Mouse (Mus musculus) stomach, embryonic 14.5 days (tissue): ENCODE results near the gene Szrd1. TPM values are rescaled to one million over a fixed set of nuclear protein-coding genes. Genes with fewer than 3 reads are reported as not detected.
A peak's percentile ranks its signal among the peaks of the same experiment; 100 is the strongest.

Experiments
- ATAC-seq: fragments of 200-750 bp; cut with Nextera tagmentation; 2 replicates; pipeline ENCODE4 v1.8.0; 2017; ENCODE audit warnings: low read depth, moderate TSS enrichment; ENCODE audit not compliant: insufficient number of reproducible peaks, insufficient read depth, low FRiP score
- H3K27ac ChIP-seq: fragments of 300-500 bp; sonication (generic); 2 replicates; pipeline ENCODE4 v1.5.1; 2014; ENCODE audit warnings: mild to moderate bottlenecking, low read length, moderate library complexity, mixed read lengths
- H3K27me3 ChIP-seq: fragments of 300-500 bp; sonication (generic); 2 replicates; pipeline ENCODE4 v1.6.1; 2014; ENCODE audit warnings: low read length, control low read depth, mixed read lengths; ENCODE audit not compliant: control insufficient read depth, insufficient read depth
- H3K36me3 ChIP-seq: fragments of 300-500 bp; sonication (generic); 2 replicates; pipeline ENCODE4 v1.6.1; 2014; ENCODE audit warnings: mild to moderate bottlenecking, control low read depth, low read length, moderate library complexity, mixed read lengths; ENCODE audit not compliant: control insufficient read depth, insufficient read depth
- H3K4me1 ChIP-seq: fragments of 300-500 bp; sonication (generic); 2 replicates; pipeline ENCODE4 v1.6.1; 2014; ENCODE audit warnings: low read length, control low read depth, mixed read lengths; ENCODE audit not compliant: control insufficient read depth, insufficient read depth
- H3K4me2 ChIP-seq: fragments of 300-500 bp; sonication (generic); replicated peaks from 2 replicates; pipeline ENCODE4 v1.6.1; 2014; ENCODE audit warnings: low read depth, low read length, control low read depth
- H3K4me3 ChIP-seq: fragments of 300-500 bp; sonication (generic); 2 replicates; pipeline ENCODE4 v1.5.1; 2014; ENCODE audit warnings: low read depth, low read length, control low read depth
- H3K9ac ChIP-seq: fragments of 300-500 bp; sonication (generic); replicated peaks from 2 replicates; pipeline ENCODE4 v1.6.1; 2014; ENCODE audit warnings: low read depth, mild to moderate bottlenecking, control low read depth, low read length, moderate library complexity, mixed read lengths
- H3K9me3 ChIP-seq: fragments of 300-500 bp; sonication (generic); 2 replicates; pipeline ENCODE4 v1.6.1; 2016; ENCODE audit warnings: low read depth, low read length, control low read depth; ENCODE audit not compliant: control insufficient read depth
- WGBS: fragments of 180-500 bp; shearing (Covaris S2); extraction: QIAGEN DNeasy Blood & Tissue Kit; methylation state at CpG from one replicate; pipeline ENCODE4 v1.1.7; 2014; 5-methylcytosine and 5-hydroxymethylcytosine counted together
- polyA plus RNA-seq: library from polyadenylated mRNA; unstranded; fragments of >200 nt; fragmentation: Nextera tagmentation; extraction: Ambion mirVana; gene quantifications from 2 replicates; pipeline ENCODE4 v1.2.1, GENCODE M21; 2014

The Szrd1 gene
- polyA plus RNA-seq, 1 experiment from 2014 or later = 35.3 TPM

DNA sequence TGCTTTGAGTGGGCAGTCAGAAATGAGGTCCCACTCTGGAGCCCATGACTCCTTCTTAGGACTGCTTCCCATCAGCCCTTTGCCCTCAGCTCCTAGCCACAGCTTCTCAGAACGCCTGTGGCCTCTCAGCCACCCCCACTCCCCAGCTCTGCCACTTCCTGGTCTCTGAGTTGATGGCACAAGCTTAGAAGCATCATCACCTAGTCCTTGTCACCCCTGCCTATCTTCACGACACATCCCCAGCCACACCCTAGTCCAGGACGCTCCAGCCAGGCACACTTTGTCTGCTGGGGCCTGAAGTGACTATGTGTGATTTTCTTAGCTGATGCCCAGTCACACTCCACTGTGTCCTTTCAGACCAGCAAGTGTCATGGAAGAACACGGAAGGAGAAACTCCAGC, 40.6 kb downstream of the Szrd1 start:
- no peak overlapping the region for H3K4me2 ChIP-seq
- H3K27ac ChIP-seq = no peak overlapping the region
- H3K4me3 ChIP-seq = no peak overlapping the region
- no peaks in the 10 kb centered on the region for H3K4me1 ChIP-seq
- ATAC-seq = no peak
- no peaks in the 10 kb centered on the region for H3K9me3 ChIP-seq
- no peak overlapping the region for H3K9ac ChIP-seq
- 79% methylated on average over 4 of the region's 4 CpGs for WGBS
- H3K27me3 ChIP-seq = no peaks in the 10 kb centered on the region
- H3K36me3 ChIP-seq = no peaks in the 10 kb centered on the region

DNA sequence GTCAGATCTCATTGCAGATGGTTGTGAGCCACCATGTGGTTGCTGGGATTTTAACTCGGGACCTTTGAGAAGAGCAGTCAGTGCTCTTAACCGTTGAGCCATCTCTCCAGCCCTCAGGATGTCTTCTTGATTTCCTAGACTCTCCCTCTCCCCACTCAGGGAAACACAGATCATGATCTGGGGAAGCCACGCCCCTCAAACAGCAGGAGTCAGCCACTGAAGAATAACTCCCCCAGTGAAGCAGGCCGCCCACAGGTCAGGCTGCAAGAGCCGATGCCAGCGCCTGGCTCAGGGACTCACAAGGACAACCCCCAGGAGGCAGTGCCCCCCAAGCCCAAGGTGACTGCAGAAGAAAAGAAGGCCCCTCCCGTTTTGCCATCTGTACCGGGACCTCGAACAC, 42.9 kb downstream of the Szrd1 start:
- Histone ChIP-seq H3K9ac (no peak overlapping the region), H3K4me1 (no peaks in the 10 kb centered on the region), H3K36me3 (no peaks in the 10 kb centered on the region), H3K27me3 (no peaks in the 10 kb centered on the region), H3K27ac (no peak overlapping the region), H3K4me2 (no peak overlapping the region), H3K4me3 (no peak overlapping the region), H3K9me3 (no peaks in the 10 kb centered on the region)
- ATAC-seq = no peak
- 23% methylated on average over 9 of the region's 9 CpGs for WGBS

DNA sequence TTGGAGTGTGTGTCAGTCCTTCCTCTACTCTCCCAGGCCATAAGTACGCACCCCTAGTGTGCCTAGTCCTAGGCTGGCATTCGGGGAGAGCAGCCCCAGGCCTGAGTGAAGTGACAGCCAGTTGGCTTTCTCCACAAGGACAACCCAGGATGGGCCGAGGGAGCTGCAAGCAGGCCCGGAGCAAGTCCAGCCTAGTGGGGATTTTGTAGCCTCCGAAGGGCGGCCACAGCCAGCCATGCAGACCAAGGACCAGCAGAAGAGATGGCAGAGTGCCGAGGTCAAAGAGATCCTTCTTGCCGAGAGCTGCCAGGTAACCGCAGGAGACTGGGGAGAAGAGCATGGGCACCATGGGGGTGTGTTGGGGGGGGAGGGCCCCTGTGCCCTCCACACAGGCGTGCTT, 44.6 kb downstream of the Szrd1 start:
- Histone ChIP-seq H3K4me2 (no peak overlapping the region), H3K9me3 (no peaks in the 10 kb centered on the region), H3K27ac (no peak overlapping the region), H3K27me3 (no peaks in the 10 kb centered on the region), H3K4me1 (no peaks in the 10 kb centered on the region), H3K4me3 (no peak overlapping the region), H3K36me3 (no peaks in the 10 kb centered on the region), H3K9ac (no peak overlapping the region)
- no peak for ATAC-seq
- 84% methylated on average over 10 of the region's 10 CpGs for WGBS

DNA sequence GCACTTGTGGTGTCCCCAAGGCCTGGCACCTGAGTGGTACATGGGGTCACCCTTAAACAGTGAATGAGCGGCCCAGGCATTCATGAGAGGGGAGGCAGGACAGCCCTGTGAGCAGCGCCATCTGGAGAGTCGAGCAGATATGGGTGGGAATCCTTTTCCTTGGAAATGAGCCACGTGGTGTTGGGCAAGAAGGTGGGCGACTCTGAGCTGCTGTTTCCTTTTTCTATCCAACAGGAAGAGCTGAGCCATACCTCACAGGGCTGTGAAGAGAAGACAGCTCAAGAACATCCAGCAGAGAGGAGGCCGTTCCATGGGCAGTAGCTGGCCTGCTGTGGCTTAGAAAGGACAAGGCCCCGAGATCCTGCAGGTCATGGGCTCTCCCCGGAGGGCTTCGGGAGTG, 50.9 kb downstream of the Szrd1 start:
- Histone ChIP-seq H3K4me3 (no peak overlapping the region), H3K4me2 (no peak overlapping the region), H3K4me1 (no peaks in the 10 kb centered on the region), H3K27me3 (no peaks in the 10 kb centered on the region), H3K9ac (no peak overlapping the region), H3K9me3 (no peaks in the 10 kb centered on the region), H3K36me3 (no peaks in the 10 kb centered on the region), H3K27ac (no peak overlapping the region)
- ATAC-seq = no peak
- 48% methylated on average over 9 of the region's 9 CpGs for WGBS

DNA sequence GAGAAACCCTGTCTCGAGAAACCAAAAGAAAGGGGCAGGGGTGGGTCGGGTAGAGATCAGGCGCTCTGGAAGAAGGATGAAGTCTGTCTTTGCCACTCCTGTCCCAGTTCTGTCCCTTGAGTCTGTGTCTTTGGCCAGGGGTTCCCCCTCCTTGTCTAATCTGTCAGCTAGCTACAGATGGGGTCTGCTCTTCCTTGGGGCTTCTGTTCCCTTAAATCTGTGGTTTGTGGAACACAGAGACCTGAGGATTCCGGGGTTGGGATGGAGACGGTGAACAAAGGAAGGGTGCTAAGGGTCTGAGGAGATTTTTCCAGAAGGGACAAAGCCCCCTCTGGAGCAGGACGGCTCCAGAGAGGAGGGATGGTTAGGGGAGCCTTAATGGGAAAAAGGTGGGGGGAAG, 51.5 kb downstream of the Szrd1 start, which contains the start of gene Spata21:
Gene Spata21 (plus strand): TSS at position 301 of the 400 bp plus-strand sequence.
- 75% methylated on average over 6 of the region's 6 CpGs for WGBS
- H3K27ac ChIP-seq = no peak within 1 kb of the TSS

DNA sequence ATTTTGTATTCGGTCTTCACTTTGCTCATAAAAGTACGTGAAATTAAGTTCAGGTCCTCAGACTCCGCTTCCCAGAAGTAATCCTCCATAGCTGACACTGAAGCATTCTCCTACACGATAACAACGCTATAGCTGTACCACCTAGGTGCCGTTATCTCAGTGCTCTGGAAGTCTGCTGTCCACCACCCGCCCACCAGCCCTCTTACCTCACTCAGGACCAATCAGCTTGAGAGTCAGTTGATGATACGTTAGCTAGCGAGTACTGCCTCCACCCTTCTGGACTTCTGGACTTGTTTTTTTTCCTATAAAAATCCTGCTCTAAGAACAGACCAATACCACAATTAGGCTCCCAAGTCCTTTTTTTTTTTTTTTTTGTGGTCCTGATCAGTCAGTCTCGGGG, 52.7 kb downstream of the Szrd1 start:
- 62% methylated on average over 10 of the region's 10 CpGs for WGBS
- H3K9me3 ChIP-seq = no peaks in the 10 kb centered on the region
- no peak overlapping the region for H3K27ac ChIP-seq
- H3K36me3 ChIP-seq = no peaks in the 10 kb centered on the region
- no peak overlapping the region for H3K4me3 ChIP-seq
- no peaks in the 10 kb centered on the region for H3K27me3 ChIP-seq
- H3K9ac ChIP-seq = no peak overlapping the region
- no peaks in the 10 kb centered on the region for H3K4me1 ChIP-seq
- H3K4me2 ChIP-seq = no peak overlapping the region
- ATAC-seq = no peak

More for the DNA sequence above, 51.5 kb downstream of the Szrd1 start, which contains the start of gene Spata21:
- Histone ChIP-seq H3K9me3 (no peaks in the 10 kb centered on the region), H3K4me1 (no peaks in the 10 kb centered on the region), H3K27me3 (no peaks in the 10 kb centered on the region), H3K36me3 (no peaks in the 10 kb centered on the region), H3K4me2 (no peak within 1 kb of the TSS), H3K4me3 (no peak within 1 kb of the TSS), H3K9ac (no peak within 1 kb of the TSS)
- no peak for ATAC-seq

DNA sequence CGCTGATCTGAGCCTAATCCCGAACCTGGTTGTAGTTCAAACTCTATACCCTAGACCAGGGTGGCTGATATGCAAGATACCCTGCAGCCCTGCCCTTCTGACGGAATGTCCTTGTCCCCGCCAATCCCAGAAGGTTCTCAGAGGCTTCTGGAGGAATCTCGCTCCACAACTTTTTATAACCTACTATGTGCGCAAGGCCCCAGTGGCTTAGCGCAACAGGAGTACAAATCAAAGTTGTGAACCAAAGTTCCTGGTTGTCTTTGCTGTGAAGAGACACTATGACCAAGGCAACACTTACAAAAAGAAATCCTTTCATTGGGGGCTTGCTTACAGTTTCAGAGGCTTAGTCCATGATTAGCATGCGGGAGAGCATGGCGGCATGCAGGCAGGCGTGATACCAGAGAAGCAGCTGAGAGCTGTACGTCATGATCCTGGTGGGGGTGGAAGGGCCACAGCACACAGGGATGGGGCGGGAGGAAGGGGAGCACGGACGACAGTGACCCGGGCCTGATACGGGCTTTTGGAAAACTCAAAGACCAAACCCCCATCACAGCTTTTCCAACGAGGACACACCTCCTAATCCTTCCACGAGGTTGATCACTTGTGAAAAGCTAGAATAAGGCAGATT, 61.0 kb downstream of the Szrd1 start:
- Histone ChIP-seq H3K9ac (no peak overlapping the region), H3K4me1 (peaks cover 10% of the 10 kb centered on the region; the same call in 1 of the 2 replicates), H3K36me3 (peaks cover 2% of the 10 kb centered on the region), H3K4me3 (peak overlapping the region; percentile 98; the same call in 1 of the 2 replicates), H3K27me3 (no peaks in the 10 kb centered on the region), H3K9me3 (no peaks in the 10 kb centered on the region), H3K4me2 (no peak overlapping the region), H3K27ac (no peak overlapping the region)
- WGBS = 75% methylated on average over 18 of the region's 18 CpGs
- no peak for ATAC-seq

DNA sequence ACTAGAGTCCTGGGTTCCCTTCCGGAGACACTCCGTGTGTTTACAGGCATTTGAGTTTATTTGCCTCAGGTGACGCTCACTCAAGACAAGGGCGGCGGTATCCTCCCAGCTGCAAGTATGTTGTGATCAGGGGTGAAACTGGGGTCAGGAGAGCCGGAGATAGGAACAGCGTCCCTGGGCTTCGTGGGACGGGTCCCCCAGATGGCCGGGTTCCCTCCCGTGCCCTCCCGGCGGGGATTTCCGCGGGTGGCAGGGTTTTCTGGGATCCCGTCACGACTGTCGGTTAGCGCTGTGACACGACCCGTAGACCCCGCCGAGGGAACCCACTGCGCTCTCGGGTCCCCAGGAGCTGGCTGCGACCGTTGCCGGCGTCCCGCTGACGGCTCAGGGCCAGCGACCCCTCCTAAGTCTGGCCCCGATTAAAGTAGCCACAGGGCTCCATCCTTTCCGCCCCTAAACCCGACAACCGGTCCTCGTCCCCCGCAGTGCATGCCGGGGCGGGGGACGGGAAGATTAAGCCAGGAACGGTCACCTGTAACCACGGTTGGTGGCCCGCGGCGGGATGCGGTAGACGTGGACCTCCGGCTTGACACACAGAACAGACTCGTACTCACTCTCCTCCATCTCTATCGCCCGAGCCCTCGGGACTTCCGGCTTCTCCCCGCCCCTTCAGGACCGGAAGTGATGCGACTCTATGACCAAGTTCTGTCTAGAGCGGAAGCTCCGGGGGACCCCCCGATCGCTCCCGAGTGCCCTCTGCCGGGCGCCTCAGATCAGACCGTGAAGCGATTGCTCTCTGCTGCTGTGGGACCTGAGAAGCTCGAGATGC, 61.7 kb downstream of the Szrd1 start, which contains the start of gene Necap2:
Gene Necap2 (minus strand): TSS at position 677 of the 829 bp plus-strand sequence.
- Histone ChIP-seq H3K4me3 (peak within 1 kb of the TSS; percentile 98), H3K4me1 (peaks cover 10% of the 10 kb centered on the region; the same call in 1 of the 2 replicates), H3K4me2 (peak within 1 kb of the TSS; percentile 98), H3K36me3 (peaks cover 4% of the 10 kb centered on the region), H3K9me3 (no peaks in the 10 kb centered on the region), H3K9ac (peak within 1 kb of the TSS; percentile 92), H3K27ac (peak within 1 kb of the TSS; percentile 33; the same call in 1 of the 2 replicates), H3K27me3 (no peaks in the 10 kb centered on the region)
- peak; percentile 93 for ATAC-seq
- under 1% methylated on average over 67 of the region's 67 CpGs for WGBS
